Mouse (Mus musculus): ENCODE measurements around the gene Scgb2b24.

Scgb2b24 gene

DNA sequence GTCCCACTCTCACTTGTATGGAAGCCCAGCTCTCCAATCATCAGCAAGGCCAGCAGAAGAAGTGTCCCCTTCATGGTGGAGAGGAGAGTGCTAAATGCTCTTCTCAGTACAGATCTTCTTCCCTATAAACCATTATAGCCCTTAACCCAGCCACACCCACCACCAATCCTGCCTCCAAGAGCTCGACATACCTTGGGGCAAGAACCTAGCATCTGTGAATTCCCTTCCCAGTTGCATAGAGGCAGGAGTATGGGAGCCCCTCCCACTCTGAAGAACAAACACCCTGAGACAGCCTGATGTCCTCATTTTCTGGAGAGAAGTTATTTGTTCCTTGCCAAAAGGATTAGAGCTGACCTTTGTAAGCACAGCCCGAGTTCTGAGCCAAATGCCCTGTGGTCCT, at the start of gene Scgb2b24:
Scgb2b24 (minus strand) TSS at position 101 of the 400 bp plus-strand sequence.
- DNase-seq, result no peak

DNA sequence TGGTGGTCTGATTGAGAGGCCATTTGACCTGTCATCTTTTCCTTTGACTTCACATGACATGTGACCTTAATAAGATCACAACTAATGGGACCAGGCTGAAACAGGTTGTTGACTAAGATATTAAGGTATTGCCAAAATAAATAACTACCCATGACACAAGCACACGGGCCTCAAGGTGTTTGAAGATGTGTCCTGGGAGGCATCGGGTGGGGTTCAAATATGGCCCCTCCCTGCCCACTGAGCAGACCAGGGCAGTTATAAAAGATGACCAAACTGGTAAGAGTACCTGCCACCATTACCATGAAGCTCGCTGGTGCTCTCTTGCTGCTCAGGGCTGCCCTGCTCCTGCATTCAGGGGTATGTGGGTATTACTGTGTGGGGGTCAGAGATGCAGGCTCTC, 4.4 kb upstream of the Scgb2b24 start, which contains the start of gene Scgb1b24:
Scgb1b24 (plus strand) TSS at position 301 of the 400 bp plus-strand sequence.
- DNase-seq, result no peak

DNA sequence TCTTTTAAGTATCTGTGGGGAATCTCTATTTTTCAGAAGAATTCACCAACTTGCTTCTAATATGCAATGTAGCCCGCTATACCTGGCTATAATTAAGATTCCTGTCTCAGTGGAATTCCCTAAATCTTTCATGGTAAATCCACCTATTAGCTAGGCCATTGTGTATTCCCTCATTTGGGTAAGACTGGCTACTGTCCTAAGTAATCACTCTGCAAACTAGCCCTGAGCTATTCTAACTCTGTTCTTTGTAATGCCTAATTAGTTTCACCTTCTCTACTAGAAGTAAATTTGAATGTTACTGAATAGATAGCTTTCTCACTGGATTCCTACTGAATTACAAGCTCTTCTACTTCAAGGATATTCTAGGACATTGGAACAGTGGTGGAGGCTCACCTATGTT, 49.2 kb downstream of the Scgb2b24 start:
- DNase-seq, result no peak

Measured in right cerebral cortex, adult 18-20 months (tissue).